10 mouse cellular contexts compared by ENCODE assay signal in genomic region chr6:49904001-49904400, GRCm38 (mm10).
DNase-seq lines count a peak whose midpoint lies in the region; ATAC-seq lines count a peak whose summit lies in the region.
"Had no signal": no experiment of that assay in that cellular context is flagged by ENCODE, and none has a peak within 500 bp of the region (broad histone marks: within the 10 kb centered on the region; RNA-seq: fewer than 3 reads in every experiment).

No protein-coding gene starts in this region.

- no peak for DNase-seq in forebrain, embryonic 11.5 days (ENCODE audit: low spot score)
- DNase-seq in left cerebral cortex, postnatal 14 days (ENCODE audit: low spot score in 2 of 2): peak; percentile 32 to 36
- DNase-seq in left cerebral cortex, postnatal 36 days (ENCODE audit: low spot score in 2 of 2): no peak
- no peak for DNase-seq in urinary bladder, adult 18-20 months (ENCODE audit: low spot score in 2 of 2)
- DNase-seq in spleen, postnatal 14 days (ENCODE audit: low spot score in 2 of 2): no peak

- H3K4me1 ChIP-seq in forebrain, embryonic 12.5 days: peaks cover 6% of the 10 kb centered on the region; the same call in 1 of the 2 replicates
- no peaks in the 10 kb centered on the region for H3K4me1 ChIP-seq in forebrain, embryonic 11.5 days (replicated peaks; ENCODE audit: control insufficient read depth, insufficient read depth, low read length)
- H3K4me1 ChIP-seq in hindbrain, embryonic 15.5 days (replicated peaks): no peaks in the 10 kb centered on the region
- H3K4me1 ChIP-seq in neural tube, embryonic 14.5 days (ENCODE audit: control insufficient read depth, insufficient read depth, low read length): no peaks in the 10 kb centered on the region

- no peak overlapping the region for H3K4me3 ChIP-seq in forebrain, embryonic 12.5 days (replicated peaks)
- H3K4me3 ChIP-seq in forebrain, embryonic 11.5 days (ENCODE audit: low read depth, low read length): no peak overlapping the region
- no peak overlapping the region for H3K4me3 ChIP-seq in hindbrain, embryonic 15.5 days
- H3K4me3 ChIP-seq in neural tube, embryonic 14.5 days (ENCODE audit: low read depth, low read length): no peak overlapping the region

- no peak overlapping the region for H3K27ac ChIP-seq in forebrain, embryonic 12.5 days
- no peak overlapping the region for H3K27ac ChIP-seq in forebrain, embryonic 11.5 days (ENCODE audit: low read depth, low read length)
- H3K27ac ChIP-seq in hindbrain, embryonic 15.5 days (replicated peaks): no peak overlapping the region
- H3K27ac ChIP-seq in neural tube, embryonic 14.5 days (ENCODE audit: low read depth, low read length): no peak overlapping the region
- H3K27ac ChIP-seq: macrophage had no signal

- no peaks in the 10 kb centered on the region for H3K27me3 ChIP-seq in forebrain, embryonic 12.5 days
- H3K27me3 ChIP-seq in forebrain, embryonic 11.5 days (ENCODE audit: control insufficient read depth, insufficient read depth, low read length): no peaks in the 10 kb centered on the region
- H3K27me3 ChIP-seq in hindbrain, embryonic 15.5 days: no peaks in the 10 kb centered on the region
- no peaks in the 10 kb centered on the region for H3K27me3 ChIP-seq in neural tube, embryonic 14.5 days (ENCODE audit: control insufficient read depth, insufficient read depth, low read length)
- H3K27me3 ChIP-seq: Patski had no signal

- no peaks in the 10 kb centered on the region for H3K36me3 ChIP-seq in forebrain, embryonic 12.5 days (replicated peaks)
- H3K36me3 ChIP-seq in forebrain, embryonic 11.5 days (ENCODE audit: control insufficient read depth, insufficient read depth, low read length): no peaks in the 10 kb centered on the region
- no peaks in the 10 kb centered on the region for H3K36me3 ChIP-seq in hindbrain, embryonic 15.5 days
- no peaks in the 10 kb centered on the region for H3K36me3 ChIP-seq in neural tube, embryonic 14.5 days (ENCODE audit: control insufficient read depth, insufficient read depth, low read length)

- no peak overlapping the region for H3K9ac ChIP-seq in forebrain, embryonic 12.5 days
- no peak overlapping the region for H3K9ac ChIP-seq in forebrain, embryonic 11.5 days (ENCODE audit: low read length)
- H3K9ac ChIP-seq in hindbrain, embryonic 15.5 days: no peak overlapping the region
- no peak overlapping the region for H3K9ac ChIP-seq in neural tube, embryonic 14.5 days (replicated peaks; ENCODE audit: low read depth, low read length)

- no peak overlapping the region for H3K4me2 ChIP-seq in forebrain, embryonic 12.5 days
- no peak overlapping the region for H3K4me2 ChIP-seq in forebrain, embryonic 11.5 days (ENCODE audit: low read depth, low read length, severe bottlenecking)
- H3K4me2 ChIP-seq in hindbrain, embryonic 15.5 days: no peak overlapping the region
- H3K4me2 ChIP-seq in neural tube, embryonic 14.5 days (ENCODE audit: low read depth, low read length): no peak overlapping the region

- intact Hi-C loops in left cerebral cortex, postnatal 14 days (cut with DNase I): no loop called here
- intact Hi-C loops in left cerebral cortex, postnatal 36 days (cut with DNase I): no loop called here

- H3K9me3 ChIP-seq in forebrain, embryonic 12.5 days: no peaks in the 10 kb centered on the region
- H3K9me3 ChIP-seq in forebrain, embryonic 11.5 days (ENCODE audit: control insufficient read depth, low read length): no peaks in the 10 kb centered on the region
- no peaks in the 10 kb centered on the region for H3K9me3 ChIP-seq in hindbrain, embryonic 15.5 days
- H3K9me3 ChIP-seq in neural tube, embryonic 14.5 days (ENCODE audit: control insufficient read depth, low read length): no peaks in the 10 kb centered on the region

- ATAC-seq in forebrain, embryonic 12.5 days (ENCODE audit: low FRiP score): peak; percentile 17; the same call in 1 of the 2 replicates
- no peak for ATAC-seq in forebrain, embryonic 11.5 days (replicated peaks; ENCODE audit: low FRiP score)
- ATAC-seq in hindbrain, embryonic 15.5 days (ENCODE audit: low FRiP score, low read depth): peak; percentile 79; the same call in 1 of the 2 replicates
- ATAC-seq in neural tube, embryonic 14.5 days (ENCODE audit: low read depth): peak; percentile 68; the same call in 1 of the 2 replicates
- ATAC-seq: Patski had no signal

- WGBS in forebrain, embryonic 12.5 days: 70% methylated on average over 6 of the region's 6 CpGs
- 66% methylated on average over 6 of the region's 6 CpGs for WGBS in forebrain, embryonic 11.5 days
- WGBS in hindbrain, embryonic 15.5 days: 35% methylated on average over 6 of the region's 6 CpGs
- WGBS in neural tube, embryonic 14.5 days: 28% methylated on average over 6 of the region's 6 CpGs

Comparison
In these comparisons a context has a peak if more than half of its experiments do, and no peak if none do; other contexts are left out.
1. DNase-seq: peak in left cerebral cortex, postnatal 14 days (2 of 2); none in forebrain, embryonic 11.5 days (single experiment), left cerebral cortex, postnatal 36 days (0 of 2), urinary bladder, adult 18-20 months (0 of 2) and spleen, postnatal 14 days (0 of 2).